Mouse (Mus musculus) cerebellum, adult 2 months (tissue): ENCODE measurements around the gene Cebpa. TPM values are rescaled to one million over a fixed set of nuclear protein-coding genes. Genes with fewer than 3 reads are reported as not detected.

Experiments used
- DNase-seq, 2 experiments: peaks; one replicate each; pipeline ENCODE4 v3.0.0; 2021
- H3K27ac ChIP-seq: fragments of 200-500 bp; 2 replicates; pipeline ENCODE4 v1.5.1; 2012; ENCODE audit warnings: low read length, control low read depth, inconsistent platforms; ENCODE audit not compliant: insufficient read depth
- H3K27me3 ChIP-seq: fragments of 200-500 bp; 2 replicates; pipeline ENCODE4 v1.6.1; 2012; ENCODE audit warnings: inconsistent platforms, mild to moderate bottlenecking, low read length, moderate library complexity; ENCODE audit not compliant: control insufficient read depth, insufficient read depth
- H3K4me1 ChIP-seq: fragments of 200-500 bp; 2 replicates; pipeline ENCODE4 v1.6.1; 2011; ENCODE audit warnings: low read length; ENCODE audit not compliant: control insufficient read depth, insufficient read depth
- H3K4me3 ChIP-seq: fragments of 200-500 bp; replicated peaks from 2 replicates; pipeline ENCODE3; 2011; ENCODE audit warnings: mild to moderate bottlenecking, low read depth, low read length, control low read depth; ENCODE audit not compliant: insufficient read depth
- CTCF ChIP-seq: fragments of 200-500 bp; IDR thresholded peaks from 2 replicates; pipeline ENCODE4 v1.5.1; 2011; ENCODE audit warnings: low read depth, mild to moderate bottlenecking, control low read depth, low read length, moderate library complexity, borderline replicate concordance; ENCODE audit not compliant: insufficient read depth
- POLR2A ChIP-seq: fragments of 200-500 bp; IDR thresholded peaks from 2 replicates; pipeline ENCODE4 v1.6.1; 2011; ENCODE audit warnings: low read length, control low read depth, borderline replicate concordance; ENCODE audit not compliant: insufficient read depth
- WGBS: fragments of 180-500 bp; shearing (Covaris S2); methylation state at CpG from one replicate; pipeline ENCODE4 v1.1.7; 2018; 5-methylcytosine and 5-hydroxymethylcytosine counted together
- polyA plus RNA-seq: library from polyadenylated mRNA; depleted of rRNA; stranded (reverse); fragments of >200 nt; gene quantifications from 2 replicates; pipeline ENCODE4 v1.2.3, GENCODE M21; 2012; rRNA removed

The Cebpa gene
- 4.8 and 5.0 TPM in 2 replicates for polyA plus RNA-seq

DNA sequence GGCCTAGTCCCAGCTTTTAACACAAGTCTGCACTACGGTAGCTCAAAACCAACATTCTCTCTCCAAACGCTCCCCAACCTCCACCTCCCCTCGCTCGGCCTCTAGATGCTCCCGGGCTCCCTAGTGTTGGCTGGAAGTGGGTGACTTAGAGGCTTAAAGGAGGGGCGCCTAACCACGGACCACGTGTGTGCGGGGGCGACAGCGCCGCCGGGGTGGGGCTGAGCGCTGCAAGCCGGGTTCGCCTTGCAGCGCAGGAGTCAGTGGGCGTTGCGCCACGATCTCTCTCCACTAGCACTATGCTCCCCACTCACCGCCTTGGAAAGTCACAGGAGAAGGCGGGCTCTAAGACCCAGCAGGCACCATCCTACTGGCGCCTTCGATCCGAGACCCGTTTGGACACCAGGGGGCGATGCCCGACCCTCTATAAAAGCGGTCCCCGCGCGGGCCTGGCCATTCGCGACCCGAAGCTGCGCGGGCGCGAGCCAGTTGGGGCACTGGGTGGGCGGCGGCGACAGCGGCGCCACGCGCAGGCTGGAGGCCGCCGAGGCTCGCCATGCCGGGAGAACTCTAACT lies at the start of gene Cebpa:
TSS of gene Cebpa (plus strand) at position 453 of the 573 bp plus-strand sequence.
- H3K27me3 ChIP-seq: no peaks in the 10 kb centered on the region; the same call in 1 of the 2 replicates
- WGBS: under 1% methylated on average over 50 of the region's 50 CpGs

GRCm38 (mm10) chr7:35076645-35077044 lies 42.4 kb upstream of the Cebpa start:
- H3K4me1 ChIP-seq: no peaks in the 10 kb centered on the region
- TF ChIP-seq POLR2A (no peak), CTCF (no peak)
- 0 out of 2 replicates have a peak overlapping the region, but pooled peaks have one; percentile 13 for H3K27ac ChIP-seq
- no peak for DNase-seq
- no peaks in the 10 kb centered on the region for H3K27me3 ChIP-seq
- no peak overlapping the region for H3K4me3 ChIP-seq
- WGBS: 37% methylated on average over 5 of the region's 5 CpGs

More for the DNA sequence above, at the start of gene Cebpa:
- no peaks in the 10 kb centered on the region for H3K4me1 ChIP-seq
- TF ChIP-seq POLR2A: peak; percentile 42; the same call in 1 of the 2 replicates
- TF ChIP-seq CTCF: peak; percentile 64
- peak; percentile 84 to 85 for DNase-seq
- H3K27ac ChIP-seq: no peak within 1 kb of the TSS
- H3K4me3 ChIP-seq: peak within 1 kb of the TSS; percentile 67

DNA sequence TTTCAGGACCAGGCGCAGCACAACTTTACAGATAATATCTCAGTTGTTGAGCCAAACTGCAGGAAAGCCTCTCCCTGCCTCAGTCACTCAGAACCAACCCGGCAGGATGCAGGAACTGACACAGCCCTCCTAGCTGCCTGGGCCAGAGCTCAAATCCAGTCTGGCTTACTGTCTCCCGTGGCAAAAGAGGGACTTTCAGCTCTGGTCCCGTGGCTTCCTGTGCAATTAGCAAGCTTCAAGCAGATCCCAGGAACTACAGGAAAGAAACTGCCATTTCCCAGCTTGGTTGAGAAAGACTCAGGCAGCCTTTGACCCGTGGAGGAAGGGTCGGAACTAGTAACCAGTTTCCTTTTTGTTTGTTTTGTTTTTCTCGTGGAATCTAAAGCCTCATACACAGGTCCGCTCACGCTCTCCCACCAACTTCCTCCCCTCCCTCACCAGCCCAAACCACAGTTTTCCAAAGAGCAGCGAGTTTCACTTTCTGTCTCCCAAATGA lies 38.2 kb upstream of the Cebpa start:
- no peak for DNase-seq
- Histone ChIP-seq H3K4me1 (no peaks in the 10 kb centered on the region), H3K27ac (no peak overlapping the region), H3K4me3 (no peak overlapping the region), H3K27me3 (no peaks in the 10 kb centered on the region)
- TF ChIP-seq CTCF (no peak), POLR2A (no peak)
- 44% methylated on average over 10 of the region's 10 CpGs for WGBS

DNA sequence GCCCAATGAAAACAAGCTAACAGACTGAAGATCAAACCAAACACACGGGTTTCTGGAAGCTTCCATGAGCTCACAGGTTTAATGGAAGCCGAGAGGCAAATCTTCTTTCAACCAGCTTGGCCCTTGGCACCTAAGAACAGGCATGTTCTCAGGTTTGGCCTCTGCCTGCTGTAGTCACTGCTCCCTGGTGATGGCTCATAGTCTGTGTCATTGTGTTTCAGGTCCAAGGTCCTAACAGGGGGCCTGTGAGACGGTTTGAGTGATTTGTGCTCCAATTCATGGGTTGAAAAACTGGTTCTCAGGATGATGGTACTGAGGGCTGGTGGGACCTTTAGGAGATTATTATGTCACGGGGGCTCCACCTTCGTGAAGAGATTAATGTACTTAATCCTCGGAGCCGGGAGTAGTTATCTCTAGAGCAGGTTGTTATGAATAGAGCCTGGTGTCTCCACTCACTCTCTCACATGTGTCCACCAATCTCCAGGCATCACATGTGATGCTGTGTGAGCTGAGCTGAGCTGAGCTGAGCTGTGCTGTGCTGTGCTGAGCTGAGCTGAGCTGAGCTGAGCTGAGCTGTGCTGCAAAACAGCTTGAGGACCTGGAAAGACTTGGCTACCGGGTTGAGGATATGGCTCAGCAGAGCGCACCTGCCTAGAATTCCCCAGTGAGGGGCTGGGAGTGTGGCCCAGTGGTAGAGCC lies 37.5 kb upstream of the Cebpa start:
- H3K27me3 ChIP-seq: no peaks in the 10 kb centered on the region
- TF ChIP-seq POLR2A (no peak), CTCF (no peak)
- no peak overlapping the region for H3K4me3 ChIP-seq
- WGBS: 80% methylated on average over 9 of the region's 9 CpGs
- no peak overlapping the region for H3K27ac ChIP-seq
- no peaks in the 10 kb centered on the region for H3K4me1 ChIP-seq
- DNase-seq: no peak

- H3K27me3 ChIP-seq: no peaks in the 10 kb centered on the region; the same call in 1 of the 2 replicates
- no peaks in the 10 kb centered on the region for H3K4me1 ChIP-seq
- no peak overlapping the region for H3K4me3 ChIP-seq
- TF ChIP-seq CTCF (no peak), POLR2A (no peak)
- WGBS: 91% methylated on average over 12 of the region's 12 CpGs
- H3K27ac ChIP-seq: no peak overlapping the region
- DNase-seq: no peak
These were observed 34.3 kb upstream of the Cebpa start for GRCm38 (mm10) chr7:35084565-35085360.

GRCm38 (mm10) chr7:35086271-35086861 lies 32.7 kb upstream of the Cebpa start:
- under 1% methylated on average over 21 of the region's 21 CpGs for WGBS
- DNase-seq: peak; percentile 43 to 60
- TF ChIP-seq CTCF (no peak), POLR2A (no peak)

GRCm38 (mm10) chr7:35090550-35090949 lies 28.5 kb upstream of the Cebpa start:
- no peak for TF ChIP-seq POLR2A
- no peak for TF ChIP-seq CTCF
- 90% methylated on average over 5 of the region's 5 CpGs for WGBS
- H3K27me3 ChIP-seq: no peaks in the 10 kb centered on the region; the same call in 1 of the 2 replicates
- no peak overlapping the region for H3K27ac ChIP-seq
- H3K4me3 ChIP-seq: no peak overlapping the region
- no peak for DNase-seq
- no peaks in the 10 kb centered on the region for H3K4me1 ChIP-seq

More at GRCm38 (mm10) chr7:35086271-35086861, 32.7 kb upstream of the Cebpa start:
- H3K27me3 ChIP-seq: no peaks in the 10 kb centered on the region; the same call in 1 of the 2 replicates
- peak overlapping the region; percentile 11 for H3K4me3 ChIP-seq
- H3K4me1 ChIP-seq: no peaks in the 10 kb centered on the region
- no peak overlapping the region for H3K27ac ChIP-seq
